ENCODE assay signal across 8 mouse cellular contexts in genomic region chr14:62389064-62389728, GRCm38 (mm10).
DNase-seq lines count a peak whose midpoint lies in the region; ATAC-seq and TF ChIP-seq lines count a peak whose summit lies in the region.

No protein-coding gene starts in this region.

- H3ac ChIP-seq in myocyte (ENCODE audit: control insufficient read depth, insufficient read length) = no peak overlapping the region

- ATAC-seq in limb, embryonic 13.5 days (ENCODE audit: low FRiP score, low read depth) = no peak
- ATAC-seq in liver, embryonic 12.5 days = no peak

- H3K4me3 ChIP-seq in limb, embryonic 13.5 days = no peak overlapping the region
- H3K4me3 ChIP-seq in limb, embryonic 10.5 days = no peak overlapping the region
- H3K4me3 ChIP-seq in myocyte = no peak overlapping the region
- no peak overlapping the region for H3K4me3 ChIP-seq in liver, embryonic 12.5 days

- DNase-seq in limb, embryonic 10.5 days (ENCODE audit: low spot score) = no peak
- DNase-seq in cerebellum, postnatal 36 days = peak; percentile 14 to 17
- DNase-seq in layer of hippocampus, adult 18-20 months (ENCODE audit: low spot score in 2 of 2) = peak; percentile 59 to 65
- DNase-seq in urinary bladder, adult 2 months (ENCODE audit: low spot score) = no peak
- DNase-seq in kidney, postnatal 25 days = no peak

- H3K4me1 ChIP-seq in limb, embryonic 13.5 days = peaks cover 34% of the 10 kb centered on the region
- peaks cover 3% of the 10 kb centered on the region; the same call in 1 of the 2 replicates for H3K4me1 ChIP-seq in limb, embryonic 10.5 days
- no peaks in the 10 kb centered on the region for H3K4me1 ChIP-seq in liver, embryonic 12.5 days

- no peak overlapping the region for H3K4me2 ChIP-seq in limb, embryonic 13.5 days (replicated peaks)
- H3K4me2 ChIP-seq in myocyte (ENCODE audit: low read depth) = peak overlapping the region; percentile 62
- H3K4me2 ChIP-seq in liver, embryonic 12.5 days = no peak overlapping the region

- H3K9ac ChIP-seq in limb, embryonic 13.5 days = no peak overlapping the region
- no peak overlapping the region for H3K9ac ChIP-seq in liver, embryonic 12.5 days

- H3K27ac ChIP-seq in limb, embryonic 13.5 days = peak overlapping the region; percentile 44; the same call in 1 of the 2 replicates
- no peak overlapping the region for H3K27ac ChIP-seq in limb, embryonic 10.5 days
- no peak overlapping the region for H3K27ac ChIP-seq in liver, embryonic 12.5 days

- no peaks in the 10 kb centered on the region for H3K36me3 ChIP-seq in limb, embryonic 13.5 days
- H3K36me3 ChIP-seq in limb, embryonic 10.5 days = no peaks in the 10 kb centered on the region
- no peaks in the 10 kb centered on the region for H3K36me3 ChIP-seq in myocyte (ENCODE audit: control insufficient read depth, insufficient read depth)
- H3K36me3 ChIP-seq in liver, embryonic 12.5 days = no peaks in the 10 kb centered on the region

- WGBS in limb, embryonic 13.5 days = 67% methylated on average over 6 of the region's 6 CpGs
- 76% methylated on average over 6 of the region's 6 CpGs for WGBS in limb, embryonic 10.5 days
- WGBS in liver, embryonic 12.5 days (ENCODE audit: insufficient replicate concordance) = 65% methylated on average over 6 of the region's 6 CpGs

- no peaks in the 10 kb centered on the region for H3K9me3 ChIP-seq in limb, embryonic 13.5 days
- no peaks in the 10 kb centered on the region for H3K9me3 ChIP-seq in limb, embryonic 10.5 days (replicated peaks)
- H3K9me3 ChIP-seq in liver, embryonic 12.5 days (replicated peaks) = no peaks in the 10 kb centered on the region

- TF ChIP-seq POLR2A in myocyte (IDR thresholded peaks at IDR 0.05; ENCODE audit: insufficient read length, low read depth) = no peak

- no peaks in the 10 kb centered on the region for H3K27me3 ChIP-seq in limb, embryonic 13.5 days
- H3K27me3 ChIP-seq in limb, embryonic 10.5 days (ENCODE audit: low read depth, poor library complexity, severe bottlenecking) = no peaks in the 10 kb centered on the region
- H3K27me3 ChIP-seq in myocyte (ENCODE audit: control insufficient read depth, insufficient read depth, insufficient read length) = no peaks in the 10 kb centered on the region
- no peaks in the 10 kb centered on the region for H3K27me3 ChIP-seq in liver, embryonic 12.5 days (replicated peaks)

- no peaks in the 10 kb centered on the region for H3K79me2 ChIP-seq in myocyte (ENCODE audit: control insufficient read depth, insufficient read depth)

TF ChIP-seq in myocyte, 11 proteins besides CTCF, POLR2A, EP300 and RAD21:
- no peak for TF ChIP-seq MAX (IDR thresholded peaks at IDR 0.05; ENCODE audit: low read depth)
- TF ChIP-seq TCF12 (IDR thresholded peaks at IDR 0.05; ENCODE audit: insufficient read depth, poor library complexity, severe bottlenecking) = no peak
- no peak for TF ChIP-seq USF1 (IDR thresholded peaks at IDR 0.05; ENCODE audit: low read depth)

Comparison
In these comparisons a context has a peak if more than half of its experiments do, and no peak if none do; other contexts are left out.
1. DNase-seq: peak in cerebellum, postnatal 36 days (2 of 2) and layer of hippocampus, adult 18-20 months (2 of 2); none in limb, embryonic 10.5 days (single experiment), urinary bladder, adult 2 months (single experiment) and kidney, postnatal 25 days (0 of 2).